Mouse (Mus musculus): ENCODE results near the gene Cd160.

DNA sequence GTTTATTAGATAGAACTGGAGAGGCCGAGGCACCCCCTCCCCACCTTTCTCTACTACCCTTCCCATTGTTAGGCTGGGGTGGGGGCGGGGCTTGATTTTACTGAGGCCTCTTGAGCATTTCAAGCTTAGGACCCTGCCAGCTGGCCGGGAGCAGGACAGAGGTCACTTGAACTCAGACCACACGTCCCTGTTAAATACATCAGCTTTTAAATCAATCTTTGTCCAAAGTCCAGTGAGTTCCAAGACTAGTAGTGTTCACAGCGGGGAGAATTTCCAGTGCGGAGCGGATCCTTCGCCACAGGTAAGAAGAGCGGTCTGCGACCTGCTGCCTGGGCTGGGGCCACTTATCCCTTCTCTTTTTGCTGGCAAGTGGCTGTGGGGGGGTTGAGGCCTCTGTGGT, 705 bp upstream of the Cd160 start:
- TF ChIP-seq CTCF (conservative IDR thresholded peaks at IDR 0.05; ENCODE audit: low read length) (no peak), NANOG (IDR thresholded peaks at IDR 0.05; ENCODE audit: borderline replicate concordance, low read length) (no peak)
